Mouse (Mus musculus) left cerebral cortex, postnatal 10 days (tissue): ENCODE data around the gene Lrrc59. TPM values are rescaled to one million over a fixed set of nuclear protein-coding genes. Genes with fewer than 3 reads are reported as not detected.
"Not testable (repeated sequence)": the region's sequence is repeated elsewhere in the genome, so short reads cannot be mapped to it uniquely, and the experiment has no call there.

Experiments
- DNase-seq, 2 experiments: peaks; one replicate each; pipeline ENCODE4 v3.0.0; 2021 to 2022; ENCODE audit warnings: low spot score in 2 of 2, mixed read lengths in 1 of 2; ENCODE audit errors: extremely low spot score in 1 of 2
- intact Hi-C: fragments of 180-260 bp; cut with DNase I; formaldehyde crosslinking; loops from one replicate; pipeline ENCODE4 v1.15.1; 2025
- total RNA-seq, 2 experiments: library from RNA; stranded (reverse); gene quantifications; 2 replicates each; pipeline ENCODE4 v1.2.3; 2021

The Lrrc59 gene
- total RNA-seq, 2 experiments from 2014 or later = 91.5 to 94.8 TPM

DNA sequence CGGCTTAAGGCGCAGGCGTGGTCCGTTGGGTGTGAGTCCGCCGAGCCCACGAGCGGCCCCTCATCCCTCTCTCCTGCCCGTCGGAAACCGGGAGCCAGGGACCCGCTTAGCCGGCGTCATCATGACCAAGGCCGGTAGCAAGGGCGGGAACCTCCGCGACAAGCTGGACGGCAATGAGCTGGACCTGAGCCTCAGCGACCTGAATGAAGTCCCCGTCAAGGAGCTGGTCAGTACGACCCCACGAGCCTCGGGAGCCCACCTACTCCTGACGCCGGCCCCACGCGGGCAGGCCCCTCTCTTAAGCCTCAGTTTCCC lies 274 bp downstream of the Lrrc59 start:
- intact Hi-C loops = no loop called here
- DNase-seq = no peak

GRCm38 (mm10) chr11:94630199-94631011 lies 838 bp downstream of the Lrrc59 start:
- intact Hi-C loops = no loop called here
- peak; percentile 13 to 57 for DNase-seq

DNA sequence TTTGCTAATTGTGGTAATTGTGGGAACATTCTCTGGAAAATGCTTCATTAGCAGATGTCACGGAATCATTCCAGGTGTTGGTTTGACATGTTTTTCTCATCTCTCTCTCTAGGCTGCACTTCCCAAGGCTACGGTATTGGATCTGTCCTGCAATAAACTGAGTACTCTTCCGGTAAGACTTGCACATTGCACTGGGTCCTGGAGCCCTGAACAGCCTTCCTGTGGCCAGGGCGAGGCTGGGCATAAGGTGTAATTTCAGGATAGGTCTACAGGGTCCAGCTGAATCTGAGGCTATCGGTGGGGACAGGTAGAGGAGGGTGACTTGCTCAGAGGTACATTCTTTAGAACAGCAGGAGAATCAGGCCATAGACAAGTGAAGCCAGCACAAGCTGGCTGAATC lies 2.4 kb downstream of the Lrrc59 start:
- intact Hi-C loops = no loop called here
- DNase-seq = no peak

- DNase-seq = no peak
- intact Hi-C loops = no loop called here
Observed at GRCm38 (mm10) chr11:94632988-94633387, 3.4 kb downstream of the Lrrc59 start.

- intact Hi-C loops = no loop called here
- DNase-seq = no peak
Observed at GRCm38 (mm10) chr11:94634431-94634830, 4.9 kb downstream of the Lrrc59 start.

GRCm38 (mm10) chr11:94644461-94645219 lies 15.1 kb downstream of the Lrrc59 start:
- no peak for DNase-seq
- intact Hi-C loops = no loop called here

- DNase-seq = no peak
- intact Hi-C loops = no loop called here
Observed at GRCm38 (mm10) chr11:94646457-94646856, 16.9 kb downstream of the Lrrc59 start.

DNA sequence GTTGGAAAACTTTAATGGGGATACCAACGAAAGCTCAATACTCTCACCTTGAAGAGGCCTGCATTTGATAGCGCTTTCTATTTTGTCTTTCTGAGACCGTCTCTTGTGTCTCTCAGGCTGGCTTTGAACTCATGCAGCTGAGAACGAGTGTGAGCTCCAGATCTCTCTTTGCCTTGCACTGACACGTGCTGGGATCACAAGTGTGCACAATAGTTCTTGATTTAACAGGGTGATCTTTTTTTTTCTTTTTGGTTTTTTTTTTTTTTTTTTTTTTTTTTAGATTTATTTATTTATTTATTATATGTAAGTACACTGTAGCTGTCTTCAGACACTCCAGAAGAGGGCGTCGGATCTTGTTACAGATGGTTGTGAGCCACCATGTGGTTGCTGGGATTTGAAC lies 21.7 kb downstream of the Lrrc59 start:
- DNase-seq, intact Hi-C loops: not testable (repeated sequence)

DNA sequence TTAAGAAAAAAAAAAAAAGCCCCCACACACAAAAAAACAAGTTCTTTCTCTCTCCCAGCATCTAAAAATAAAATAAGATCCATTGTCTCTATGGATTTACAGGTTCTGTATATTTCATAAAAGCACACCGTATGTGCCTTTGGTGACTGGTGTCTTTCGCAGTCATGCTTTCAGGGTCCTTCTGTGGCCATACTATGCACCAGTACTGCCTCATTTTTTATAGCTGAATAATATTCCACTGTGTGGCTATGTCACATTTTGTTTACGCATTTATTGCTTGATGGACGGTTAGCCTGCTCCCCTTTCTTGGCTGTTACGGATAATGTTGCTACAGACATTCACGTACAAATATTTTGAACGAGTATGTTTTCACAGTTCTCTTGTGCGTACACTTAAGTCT lies 23.4 kb downstream of the Lrrc59 start:
- DNase-seq = no peak
- intact Hi-C loops = no loop called here

DNA sequence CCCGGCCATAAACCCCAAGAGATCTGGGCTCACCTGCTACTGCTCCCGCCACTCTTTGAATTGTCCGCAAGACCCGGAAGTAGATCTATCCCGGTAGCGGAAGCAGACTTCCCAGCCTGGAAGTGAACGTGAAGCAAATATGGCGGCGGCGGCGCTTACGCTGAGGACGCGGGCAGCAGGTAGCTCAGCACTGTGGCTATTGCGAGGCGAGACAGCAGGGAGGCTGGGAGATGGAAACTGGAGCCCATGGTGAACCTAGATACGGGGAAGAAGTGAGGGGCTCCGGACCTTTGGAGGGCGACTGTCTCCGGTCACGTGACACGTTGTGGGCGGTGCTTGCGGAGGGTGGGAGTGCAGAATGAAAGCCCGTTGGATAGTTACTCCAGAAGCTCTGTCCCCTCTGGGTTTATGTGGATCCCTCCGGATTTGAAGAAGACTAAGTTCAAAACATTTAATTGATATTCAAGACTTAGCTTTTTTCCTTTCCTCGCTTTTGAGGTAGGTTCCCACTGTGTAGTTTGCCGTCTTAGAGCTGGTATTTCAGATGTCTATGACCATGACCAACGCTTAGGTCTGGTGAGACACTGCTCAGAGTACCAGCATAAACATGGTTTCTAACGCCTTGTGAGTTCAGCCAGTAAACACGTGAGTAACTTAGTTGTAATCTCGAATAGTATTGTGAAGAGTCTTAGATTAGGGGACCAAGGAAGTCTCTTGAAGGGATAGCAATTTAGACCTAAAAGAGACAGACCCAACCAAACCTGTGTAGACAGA lies 24.3 kb downstream of the Lrrc59 start, which contains the start of the genes Mrpl27 and Eme1:
TSS of gene Mrpl27 (plus strand) at position 105 of the 774 bp plus-strand sequence.
TSS of gene Eme1 (minus strand) at position 302 of the 774 bp plus-strand sequence.
- intact Hi-C loops = no loop called here
- DNase-seq = peak; percentile 79 to 88

GRCm38 (mm10) chr11:94661344-94661743 lies 31.8 kb downstream of the Lrrc59 start:
- DNase-seq = no peak
- intact Hi-C loops = no loop called here

- intact Hi-C loops = no loop called here
- no peak for DNase-seq
Observed at GRCm38 (mm10) chr11:94665281-94665680, 35.7 kb downstream of the Lrrc59 start.

DNA sequence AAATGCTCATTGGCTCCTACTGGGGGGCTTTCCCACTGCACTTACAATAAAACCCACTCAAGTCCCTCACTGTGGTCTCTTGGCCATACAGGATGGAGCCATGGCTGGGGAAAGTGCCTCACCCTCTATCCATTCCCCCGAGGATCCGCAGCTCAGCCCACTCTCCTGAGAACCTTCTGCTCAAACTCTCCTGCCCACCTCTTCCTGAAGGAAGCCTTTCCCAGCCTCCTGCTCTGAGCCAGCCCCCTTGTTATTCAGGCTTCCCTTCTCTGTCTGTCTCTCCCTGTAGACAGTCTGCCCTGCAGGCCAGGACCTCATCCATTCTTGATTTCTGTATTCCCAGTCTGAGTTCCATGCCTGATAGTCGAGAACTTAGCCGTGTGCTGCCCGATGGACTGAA lies 45.4 kb downstream of the Lrrc59 start:
- DNase-seq = no peak
- intact Hi-C loops = no loop called here

DNA sequence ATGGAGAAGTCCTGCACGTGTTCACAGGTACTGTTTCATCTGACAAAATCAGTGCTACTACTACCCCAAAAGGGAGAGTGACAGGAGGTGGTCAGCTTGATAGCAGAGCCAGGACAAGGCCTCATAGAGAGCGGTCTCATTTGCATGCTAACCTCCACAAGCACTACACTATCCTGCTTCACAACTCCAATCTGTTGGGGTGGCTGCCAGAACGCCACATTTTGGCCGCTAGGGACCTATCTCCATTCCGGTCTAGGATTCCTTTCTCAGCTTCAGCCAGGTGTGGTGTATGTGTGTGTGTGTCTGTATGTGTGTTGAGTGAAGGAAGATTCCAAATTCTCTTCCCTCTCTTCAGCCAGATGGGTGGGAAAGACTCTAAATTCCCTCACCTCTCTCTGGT lies 45.9 kb downstream of the Lrrc59 start:
- no peak for DNase-seq
- intact Hi-C loops = no loop called here

- intact Hi-C loops = no loop called here
- DNase-seq = no peak
Observed at GRCm38 (mm10) chr11:94676308-94676707, 46.7 kb downstream of the Lrrc59 start.

DNA sequence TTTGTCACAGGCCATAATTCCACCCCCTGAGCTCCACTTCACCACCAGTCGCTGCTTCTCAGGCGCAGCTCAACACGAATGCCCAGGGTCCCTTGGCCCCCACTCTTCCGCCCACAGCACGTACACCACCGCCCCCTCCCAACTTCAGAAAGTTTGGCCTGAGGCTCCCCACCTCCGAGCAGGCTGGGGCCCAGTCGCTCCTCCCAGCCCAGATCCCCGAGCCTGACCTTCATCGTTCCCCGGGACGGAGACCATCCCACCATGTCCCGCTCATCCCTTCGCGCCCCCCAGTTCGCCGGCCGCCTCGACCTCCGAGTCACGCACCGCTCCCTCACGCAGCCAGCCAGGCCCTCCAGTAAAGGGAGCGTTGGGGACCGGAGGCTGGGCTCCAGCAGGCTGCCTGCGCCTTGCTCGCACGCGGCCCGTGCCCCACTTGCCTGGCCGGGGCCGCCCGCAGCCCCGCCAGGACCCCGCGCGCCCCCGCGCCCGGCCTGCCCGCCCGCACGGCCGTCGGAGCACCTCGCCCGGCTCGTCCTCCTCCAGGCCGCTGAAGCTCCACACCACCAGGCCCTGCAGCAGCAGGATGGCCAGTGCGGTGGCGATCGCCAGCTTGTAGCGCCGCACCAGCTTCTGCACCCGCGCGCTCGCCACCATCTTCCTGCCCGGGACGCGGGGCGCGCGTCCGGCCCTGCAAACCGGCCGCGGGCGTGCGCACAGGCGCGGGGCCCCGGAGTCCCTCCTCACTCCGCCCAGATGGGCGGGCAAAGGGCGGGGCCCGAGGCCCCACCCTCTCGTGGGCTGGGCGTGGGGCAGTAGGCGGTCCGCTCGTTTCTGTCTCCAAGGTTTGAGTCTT lies 47.4 kb downstream of the Lrrc59 start, which contains the start of gene Xylt2:
TSS of gene Xylt2 (minus strand) at position 762 of the 853 bp plus-strand sequence.
- peak; percentile 84 to 94 for DNase-seq
- intact Hi-C loops = no loop called here

- intact Hi-C loops = no loop called here
- no peak for DNase-seq
Observed at GRCm38 (mm10) chr11:94677607-94678145, 48.1 kb downstream of the Lrrc59 start.

DNA sequence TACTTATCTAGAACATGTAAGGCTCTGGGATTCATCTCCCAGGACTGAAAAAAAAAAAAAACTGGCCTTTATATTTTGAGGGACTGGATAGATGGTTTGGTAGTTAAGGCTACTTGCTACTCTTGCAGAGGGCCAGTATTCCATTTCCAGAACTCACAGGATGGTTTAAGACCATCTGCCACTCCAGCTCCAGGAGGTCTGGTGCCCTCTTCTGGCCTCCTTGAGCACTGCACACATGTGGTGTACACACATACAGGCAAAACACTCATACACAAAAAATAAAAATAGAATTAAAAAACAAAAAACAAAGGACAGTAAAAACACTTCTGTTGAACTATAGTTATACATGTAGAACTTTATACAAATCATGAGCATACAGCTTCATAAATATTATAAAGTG lies 51.1 kb downstream of the Lrrc59 start:
- intact Hi-C loops = no loop called here
- DNase-seq = no peak
